Comparison of ENCODE assay signal across 15 mouse cellular contexts in the genomic region with DNA sequence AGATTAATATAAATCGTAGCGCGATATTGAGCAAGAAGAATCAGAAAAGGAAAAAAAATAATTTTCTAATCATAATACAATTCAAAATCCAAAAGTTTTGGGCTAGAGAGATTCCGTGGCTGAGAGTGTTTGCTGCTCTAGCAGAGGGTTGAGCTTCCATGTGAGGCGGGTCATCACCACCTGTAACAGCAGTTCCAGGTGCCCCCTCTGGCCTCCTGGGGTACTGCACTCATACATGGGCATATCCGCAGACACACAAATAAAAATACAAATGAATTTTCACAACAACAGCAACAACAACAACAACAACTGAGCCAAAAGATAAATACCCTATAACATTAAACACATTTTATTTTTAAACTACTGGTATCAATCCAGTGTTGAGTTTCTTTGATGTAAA.
A peak's percentile ranks its signal among the peaks of the same experiment; 100 is the strongest.
DNase-seq lines count a peak whose midpoint lies in the region; ATAC-seq and TF ChIP-seq lines count a peak whose summit lies in the region.
"Had no signal": no experiment of that assay in that cellular context is flagged by ENCODE, and none has a peak within 500 bp of the region (broad histone marks: within the 10 kb centered on the region; RNA-seq: fewer than 3 reads in every experiment).

No protein-coding gene starts in this region.

- DNase-seq in CD4-positive, CD25-positive, alpha-beta regulatory T cell, adult 2 months (ENCODE audit: low read depth, low spot score) = peak; percentile 3
- no peak for DNase-seq in layer of hippocampus, adult 2 months (ENCODE audit: low spot score in 2 of 2)
- no peak for DNase-seq in layer of hippocampus, postnatal 25 days (ENCODE audit: extremely low spot score in 1 of 2, low spot score in 1 of 2)
- DNase-seq in thymus, postnatal 14 days = peak; percentile 3
- no peak for DNase-seq in thymus, adult 18-20 months
- no peak for DNase-seq in c-Kit-positive CD71-positive TER-119-positive erythroid progenitor cells, embryonic 14.5 days (ENCODE audit: low spot score)
- DNase-seq: adrenal gland, postnatal 10 days; gastrocnemius, postnatal 10 days; kidney, postnatal 10 days; layer of hippocampus, postnatal 36 days had no signal

- H3K27ac ChIP-seq in layer of hippocampus, adult 2 months = no peak overlapping the region
- H3K27ac ChIP-seq: forebrain, embryonic 12.5 days; heart, embryonic 15.5 days; hindbrain, embryonic 14.5 days had no signal

- no peak for ATAC-seq in CD4-positive, CD25-positive, alpha-beta regulatory T cell, adult 4 months
- ATAC-seq in granulocyte monocyte progenitor cell, adult 5-6 weeks (replicated peaks; ENCODE audit: poor library complexity, severe bottlenecking) = no peak; the same call in 1 of the 2 replicates

- peak; percentile 52 for TF ChIP-seq CTCF in layer of hippocampus, adult 2 months (conservative IDR thresholded peaks at IDR 0.05)

- H3K4me3 ChIP-seq in layer of hippocampus, adult 2 months = no peak overlapping the region
- H3K4me3 ChIP-seq: forebrain, embryonic 12.5 days; heart, embryonic 15.5 days had no signal

Comparison
In these comparisons a context has a peak if more than half of its experiments do, and no peak if none do; other contexts are left out.
1. DNase-seq: peak in CD4-positive, CD25-positive, alpha-beta regulatory T cell, adult 2 months (single experiment) and thymus, postnatal 14 days (single experiment); none in layer of hippocampus, adult 2 months (0 of 2), layer of hippocampus, postnatal 25 days (0 of 2), thymus, adult 18-20 months (0 of 2) and c-Kit-positive CD71-positive TER-119-positive erythroid progenitor cells, embryonic 14.5 days (single experiment).